Mouse (Mus musculus) bone marrow, adult 2 months (tissue): ENCODE measurements around the gene Luzp1.

Experiments
- CTCF ChIP-seq: fragments of 200-500 bp; IDR thresholded peaks from 2 replicates; pipeline ENCODE4 v1.5.1; 2011; ENCODE audit warnings: low read length, control low read depth; ENCODE audit not compliant: control insufficient read depth, insufficient read depth
- POLR2A ChIP-seq: fragments of 200-500 bp; IDR thresholded peaks from 2 replicates; pipeline ENCODE4 v1.6.1; 2011; ENCODE audit warnings: low read depth, mild to moderate bottlenecking, control low read depth, low read length, borderline replicate concordance; ENCODE audit not compliant: control insufficient read depth

DNA sequence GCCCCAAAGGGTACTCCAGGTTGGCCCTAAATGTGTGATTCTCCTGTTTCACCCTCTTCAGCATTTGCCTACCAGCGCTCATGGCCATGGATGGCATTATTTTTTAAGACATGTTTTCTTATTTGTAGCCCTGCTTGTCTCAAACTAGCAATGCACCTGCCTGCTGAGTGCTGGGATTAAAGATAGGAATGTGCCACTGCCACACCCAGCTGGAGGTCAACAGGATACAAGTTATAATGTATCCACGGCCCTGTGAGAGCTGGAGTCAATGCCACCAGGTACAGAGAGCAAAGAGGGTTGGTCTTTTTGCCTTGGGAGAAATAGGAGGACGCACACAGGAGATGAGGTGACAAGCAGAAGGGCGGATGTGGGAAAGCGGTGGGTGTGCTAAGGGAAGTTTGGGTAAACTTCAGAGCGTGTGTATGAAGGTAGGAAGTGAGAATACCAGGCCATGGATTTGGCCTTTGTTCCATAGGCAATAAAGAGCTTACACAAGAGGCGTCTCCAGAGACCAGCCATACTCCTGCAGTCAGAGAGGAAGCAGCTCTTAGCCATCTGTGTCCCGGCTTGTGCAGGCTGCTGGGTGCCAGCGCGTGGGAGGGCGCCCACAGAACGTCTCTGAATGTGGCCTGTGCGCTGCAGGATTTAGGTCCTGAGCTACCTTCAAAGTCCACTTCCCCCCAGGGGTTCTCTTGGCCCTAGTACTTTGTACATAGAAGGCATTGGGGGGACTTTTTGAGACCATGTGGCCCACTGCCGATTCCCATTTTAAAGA lies 821 bp upstream of the Luzp1 start:
- TF ChIP-seq CTCF, result no peak
- no peak for TF ChIP-seq POLR2A
